Mouse (Mus musculus) ZHBTc4 (cell line): ENCODE results near the gene Serpinb2.

Source experiments
- DNase-seq: peaks from one replicate; pipeline ENCODE4 v3.0.0-alpha.2; 2011; ENCODE audit warnings: low read depth, low spot score

The Serpinb2 gene

DNA sequence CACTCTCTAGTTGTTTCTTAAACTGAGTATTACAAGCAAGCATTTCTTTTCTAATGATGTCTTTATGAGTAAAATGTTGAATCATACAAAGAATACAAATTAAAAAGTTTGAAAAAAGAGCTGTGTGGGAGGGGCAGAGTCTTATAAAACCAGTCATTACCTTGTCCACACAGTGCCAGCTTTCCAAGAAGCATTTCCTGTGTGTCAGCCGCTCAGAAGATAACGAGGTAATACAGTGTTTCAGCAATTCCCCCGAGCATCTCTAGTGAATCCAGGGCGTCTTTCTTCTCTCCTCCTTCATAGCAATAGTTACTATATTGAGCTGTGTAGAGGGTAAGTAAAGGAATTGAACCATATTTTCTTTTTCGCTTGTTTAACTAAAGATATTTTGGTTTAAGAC lies at the start of gene Serpinb2:
Serpinb2 (plus strand) TSS at position 172 of the 400 bp plus-strand sequence.
- DNase-seq: no peak

GRCm38 (mm10) chr1:107479909-107480308 lies 31.3 kb upstream of the Serpinb2 start:
- DNase-seq: no peak

DNA sequence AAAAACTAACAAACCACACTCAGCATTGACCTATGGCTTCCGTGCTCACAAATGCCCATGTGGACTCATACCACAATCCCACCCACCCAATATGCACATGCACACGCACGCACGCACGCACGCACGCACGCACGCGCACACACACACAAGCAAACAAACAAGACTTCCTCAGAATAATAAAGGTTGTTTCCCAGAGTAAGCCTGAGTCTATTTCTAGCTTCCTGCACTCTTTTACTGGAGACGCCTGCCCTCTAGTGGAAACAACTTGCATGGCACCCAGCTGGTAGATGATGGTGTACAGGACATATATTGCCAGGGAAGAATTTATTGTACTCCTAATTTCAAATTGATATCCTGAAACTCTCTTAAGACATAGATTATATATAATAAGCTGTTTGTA lies 29.8 kb upstream of the Serpinb2 start:
- peak; percentile 76 for DNase-seq

GRCm38 (mm10) chr1:107489577-107489976 lies 21.6 kb upstream of the Serpinb2 start:
- DNase-seq: no peak

DNA sequence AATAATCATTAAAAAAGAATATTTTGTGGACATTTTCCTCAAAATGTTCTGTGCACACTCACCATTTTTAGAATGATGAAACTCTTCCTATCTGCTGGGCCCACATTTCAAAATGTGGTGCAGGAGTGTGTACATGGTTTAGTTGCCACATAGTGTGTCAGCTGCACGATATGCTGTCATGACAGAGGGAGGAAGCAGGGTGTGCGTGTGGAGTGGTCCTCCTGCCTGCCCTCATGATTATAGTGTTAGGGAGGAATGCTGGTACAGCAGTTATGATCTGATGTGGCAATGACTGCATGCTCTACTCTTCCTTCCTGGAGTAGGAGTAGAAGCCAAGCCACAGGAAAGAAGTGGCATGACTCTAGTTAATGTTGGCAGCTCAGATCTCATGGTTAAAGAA lies 14.4 kb upstream of the Serpinb2 start:
- DNase-seq: no peak

DNA sequence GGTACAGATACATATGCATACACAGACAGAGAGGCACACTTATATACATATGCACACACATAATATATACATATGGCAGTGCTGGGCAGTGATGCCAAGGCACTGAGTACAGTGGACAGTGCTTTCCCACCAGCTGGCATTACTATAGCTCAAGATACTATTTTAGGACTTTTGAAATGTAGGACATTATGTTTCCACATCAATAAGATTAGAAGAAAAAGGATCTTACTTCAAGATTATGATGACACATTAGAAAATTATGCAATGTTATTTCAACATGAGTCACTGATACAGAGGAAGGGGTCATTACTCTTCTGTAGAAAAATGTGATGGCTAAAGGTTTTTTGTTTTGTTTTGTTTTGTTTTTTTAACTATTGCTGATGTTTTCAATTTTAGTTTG lies 9.2 kb upstream of the Serpinb2 start:
- DNase-seq: no peak

- no peak for DNase-seq
Observed at GRCm38 (mm10) chr1:107503294-107503693, 7.9 kb upstream of the Serpinb2 start.

DNA sequence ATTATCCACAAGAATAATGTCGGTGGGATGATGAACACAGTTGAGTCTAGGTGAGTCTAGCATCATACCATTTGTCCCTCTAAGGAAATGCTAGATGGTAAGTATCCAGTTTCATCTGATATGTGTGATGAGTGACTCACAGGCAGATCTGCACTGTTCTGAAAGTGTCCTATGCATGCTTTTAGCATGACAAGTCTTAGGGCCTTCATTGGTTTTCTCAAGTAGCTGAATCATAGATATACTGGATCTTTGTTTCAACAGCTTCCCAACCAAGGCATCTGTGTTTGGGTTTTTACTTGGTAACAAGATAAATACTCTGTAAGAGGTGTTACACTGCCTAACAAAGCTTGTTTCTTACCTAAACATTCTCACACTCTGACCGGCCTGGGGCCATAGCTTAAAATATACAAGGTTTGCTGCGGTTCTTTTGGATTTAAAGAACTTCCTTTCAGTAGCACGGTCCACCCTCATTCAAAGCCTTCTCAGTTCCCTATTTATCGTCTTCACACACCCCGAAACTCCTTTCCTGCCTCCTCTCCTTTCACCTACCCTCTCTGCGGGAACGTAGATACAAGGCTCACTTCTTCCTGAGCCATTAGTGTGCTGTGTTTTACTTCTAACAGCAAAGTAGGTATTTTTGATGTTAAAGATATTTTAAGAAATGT lies 5.2 kb upstream of the Serpinb2 start:
- no peak for DNase-seq

DNA sequence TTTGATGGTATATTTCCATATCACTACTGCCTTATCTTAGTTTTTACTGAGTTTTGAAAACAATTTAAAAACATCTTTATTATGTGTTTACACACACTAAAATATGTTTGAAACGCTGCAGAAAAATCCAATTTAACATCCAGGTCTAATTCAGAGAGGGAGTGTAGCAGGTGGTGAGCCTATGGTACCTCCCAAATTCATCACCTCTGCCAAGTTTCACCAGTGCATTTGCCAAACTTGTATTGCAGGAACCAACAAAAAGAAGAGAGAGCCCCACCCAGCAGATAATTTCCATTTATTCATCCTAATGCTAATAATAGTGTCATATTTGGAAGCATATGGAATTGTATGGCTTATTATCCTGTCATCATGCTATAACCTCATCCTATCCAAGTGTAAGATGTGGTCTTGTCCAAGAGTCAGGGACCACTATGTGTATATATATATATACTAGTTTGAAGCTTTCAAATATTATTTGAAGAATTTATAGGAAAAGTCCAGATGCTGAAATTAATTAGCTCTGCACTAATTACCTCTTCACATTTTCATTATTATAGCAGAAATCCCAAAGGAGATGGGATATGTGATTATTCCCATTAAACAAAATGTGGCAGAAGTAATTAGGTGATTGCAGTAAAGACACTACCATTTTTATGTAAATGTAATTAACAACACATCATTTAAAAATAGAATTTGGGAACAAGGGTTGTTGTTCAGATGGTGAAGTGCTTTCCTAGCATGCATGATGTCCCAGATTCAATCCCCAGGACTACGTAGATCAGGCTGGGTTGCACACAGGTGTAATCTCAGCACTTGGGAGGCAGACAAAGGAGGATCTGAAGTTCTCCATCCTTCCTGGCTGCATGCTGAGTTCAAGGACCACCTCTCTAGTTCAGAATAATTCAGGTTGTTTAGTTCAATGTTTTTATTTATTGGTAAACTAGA lies 1.2 kb downstream of the Serpinb2 start:
- DNase-seq: no peak

DNA sequence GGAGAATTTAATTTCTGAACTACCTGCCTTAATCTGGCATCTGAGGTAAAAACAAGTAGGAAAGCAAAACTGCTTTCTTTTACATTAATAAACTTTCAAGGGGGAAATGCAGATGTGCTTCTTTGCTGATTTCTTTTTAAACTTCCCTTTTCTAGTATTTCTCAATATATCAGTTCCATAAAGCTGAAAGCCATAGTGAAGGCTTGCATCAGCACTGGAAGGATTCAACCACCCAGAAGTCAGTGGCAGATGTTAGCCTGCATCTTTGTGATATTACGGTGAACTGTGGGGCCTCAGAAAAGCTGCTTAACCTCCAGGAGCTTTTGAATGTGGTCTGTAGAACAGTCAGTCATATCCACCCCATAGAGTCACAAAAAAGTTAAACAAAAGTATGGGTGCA lies 2.3 kb downstream of the Serpinb2 start:
- DNase-seq: no peak

- no peak for DNase-seq
Observed at GRCm38 (mm10) chr1:107515839-107516498, 4.7 kb downstream of the Serpinb2 start.

DNA sequence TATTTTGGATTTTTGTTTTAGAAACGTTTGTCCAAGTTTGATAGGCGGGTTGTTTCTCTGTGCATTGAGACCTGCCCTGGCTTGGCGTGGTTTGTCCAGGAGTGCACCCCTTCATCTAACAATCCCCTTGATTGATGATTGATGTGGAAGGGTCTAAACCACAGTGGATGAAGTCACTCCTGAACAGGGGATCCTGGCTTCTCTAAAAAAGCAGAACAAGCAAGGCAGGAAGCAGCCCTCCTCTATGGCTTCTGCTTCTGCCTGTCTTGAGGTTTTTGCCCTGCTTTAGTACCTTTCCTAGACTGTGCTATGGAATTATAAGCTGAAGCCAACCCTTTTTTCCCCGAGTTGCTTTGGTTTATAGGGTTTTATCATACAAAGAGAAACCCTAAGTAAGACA lies 14.4 kb downstream of the Serpinb2 start:
- no peak for DNase-seq

GRCm38 (mm10) chr1:107528325-107529078 lies 17.3 kb downstream of the Serpinb2 start:
- no peak for DNase-seq

GRCm38 (mm10) chr1:107529365-107530052 lies 18.3 kb downstream of the Serpinb2 start:
- no peak for DNase-seq

DNA sequence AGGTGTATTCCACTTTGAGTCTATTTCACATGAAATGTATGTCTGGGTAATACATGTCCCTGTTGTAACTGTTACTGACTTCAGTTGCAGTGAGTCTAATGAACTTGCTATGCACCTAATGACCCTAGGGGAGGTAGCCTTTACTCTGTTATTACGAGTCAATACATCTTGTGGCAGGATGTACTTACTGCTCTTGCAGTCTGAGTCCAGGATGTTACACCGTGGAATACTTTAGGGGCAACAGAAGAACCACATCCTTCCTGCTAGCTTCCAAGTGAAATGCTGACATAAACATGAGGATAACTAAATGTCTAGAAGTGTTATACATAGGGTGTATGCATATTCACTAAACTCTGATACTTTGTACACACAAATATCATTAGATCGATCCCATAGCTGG lies 22.5 kb downstream of the Serpinb2 start:
- DNase-seq: no peak

DNA sequence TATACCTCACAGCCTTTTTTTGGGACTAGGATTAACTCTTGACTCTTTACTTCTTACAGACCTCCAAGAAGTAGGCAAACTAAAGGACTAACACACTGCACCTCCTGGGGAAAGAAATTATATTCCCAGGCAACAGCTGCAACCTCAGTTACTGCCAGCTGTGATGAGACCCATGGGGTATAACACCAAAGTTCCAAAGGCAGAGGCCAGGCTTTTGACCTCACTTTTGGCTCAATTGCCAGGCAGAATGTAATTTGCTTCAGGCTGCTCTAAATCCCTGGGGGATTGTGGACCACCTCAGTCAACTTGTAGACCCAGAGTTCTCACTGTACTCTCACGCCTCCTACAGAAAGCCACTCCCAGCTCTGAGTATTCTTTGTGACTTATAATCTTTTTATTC lies 26.2 kb downstream of the Serpinb2 start:
- DNase-seq: no peak

DNA sequence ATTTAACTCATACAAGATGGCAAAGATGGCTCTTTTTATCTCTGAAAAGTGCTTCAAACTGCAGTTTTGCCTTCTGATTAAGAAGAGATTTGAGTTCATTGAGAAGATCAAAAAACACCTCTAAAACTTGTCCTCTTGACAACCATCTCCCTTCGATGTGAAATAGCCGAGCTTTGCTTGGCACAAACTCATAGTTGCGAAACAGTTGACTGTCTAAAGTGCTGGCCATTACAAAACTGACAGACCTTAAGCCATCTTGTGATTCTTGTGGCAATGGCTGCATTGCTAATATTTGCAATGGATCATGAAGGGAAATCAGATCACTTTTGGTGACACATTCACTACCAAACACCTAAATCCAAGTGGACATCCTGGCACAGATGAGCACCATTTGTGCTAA lies 48.3 kb downstream of the Serpinb2 start:
- DNase-seq: no peak

DNA sequence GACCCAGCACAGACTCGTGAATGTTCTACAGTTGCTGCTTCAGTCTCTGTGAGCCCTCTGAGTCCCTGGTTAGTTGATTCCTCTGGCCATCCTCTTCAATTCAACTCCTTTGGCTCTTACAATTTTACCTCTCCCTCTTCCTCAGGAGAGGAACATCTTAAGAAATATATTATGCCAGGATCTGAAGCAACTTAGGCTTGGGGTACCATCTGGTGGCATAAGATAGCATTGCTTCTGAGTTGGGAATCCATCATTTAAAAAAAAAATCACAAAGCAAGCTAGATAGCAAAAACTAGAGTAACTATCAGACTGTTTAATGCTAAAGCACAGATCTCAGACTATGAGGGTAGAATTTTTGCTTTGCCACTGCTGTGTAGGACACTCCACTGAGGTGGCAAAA lies 50.9 kb downstream of the Serpinb2 start:
- no peak for DNase-seq

GRCm38 (mm10) chr1:107565644-107566043 lies 54.4 kb downstream of the Serpinb2 start:
- peak; percentile 15 for DNase-seq

DNA sequence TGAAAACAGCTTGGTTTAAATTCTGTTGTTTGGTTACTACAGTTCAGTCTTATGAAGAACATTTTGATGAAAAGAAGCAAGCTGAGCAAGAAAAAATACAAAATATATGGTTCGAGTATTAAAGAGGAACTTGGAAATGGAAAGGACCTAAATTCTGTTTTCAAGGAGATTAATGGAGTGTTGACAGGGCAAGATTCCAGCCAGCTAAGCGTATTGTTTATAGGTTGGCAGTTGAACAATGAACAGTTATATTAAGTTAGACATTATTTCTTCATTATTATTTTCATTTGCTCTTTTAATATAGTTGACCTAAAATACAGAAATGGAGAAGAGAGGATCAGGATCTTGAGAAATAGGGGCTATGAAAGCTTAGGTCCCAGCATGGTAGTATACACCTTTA lies 64.9 kb downstream of the Serpinb2 start:
- DNase-seq: no peak

DNA sequence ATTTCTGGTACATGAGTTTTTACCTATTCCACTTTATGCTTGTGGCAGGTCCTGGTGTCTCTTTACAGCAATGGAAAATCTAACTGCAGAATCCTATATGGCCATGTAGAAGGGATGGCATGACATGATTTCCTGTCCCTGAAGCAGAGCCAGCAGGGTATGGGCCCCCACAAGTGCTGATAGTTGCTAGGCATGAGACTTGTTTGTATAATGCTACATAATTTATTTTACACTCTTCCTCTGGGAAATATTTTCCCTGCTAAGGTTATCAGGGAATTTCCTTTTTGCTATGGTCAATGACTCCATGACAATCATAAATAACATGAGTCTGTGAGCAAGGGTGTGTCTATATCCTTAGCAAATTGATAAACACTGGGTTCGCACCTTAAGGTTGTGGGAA lies 66.3 kb downstream of the Serpinb2 start:
- DNase-seq: no peak
